Mouse (Mus musculus) erythroblast, embryonic 14.5 days (primary cell): ENCODE measurements around the gene Rnaseh2a. TPM values are rescaled to one million over a fixed set of nuclear protein-coding genes. Genes with fewer than 3 reads are reported as not detected.
A peak's percentile ranks its signal among the peaks of the same experiment; 100 is the strongest.

Experiments
- H3K27me3 ChIP-seq: 2 replicates; pipeline ENCODE4 v1.6.1; 2012; ENCODE audit warnings: inconsistent platforms; ENCODE audit not compliant: control insufficient read depth
- H3K36me3 ChIP-seq: 2 replicates; pipeline ENCODE4 v1.6.1; 2012; ENCODE audit warnings: mild to moderate bottlenecking, inconsistent platforms; ENCODE audit not compliant: control insufficient read depth
- H3K4me1 ChIP-seq: 2 replicates; pipeline ENCODE4 v1.6.1; 2012; ENCODE audit warnings: inconsistent platforms; ENCODE audit not compliant: control insufficient read depth
- H3K4me3 ChIP-seq: replicated peaks from 2 replicates; pipeline ENCODE3; 2012; ENCODE audit warnings: moderate library complexity, mild to moderate bottlenecking, inconsistent platforms
- H3K9me3 ChIP-seq: 2 replicates; pipeline ENCODE4 v1.6.1; 2012; ENCODE audit warnings: low read length, inconsistent platforms, mixed read lengths; ENCODE audit not compliant: control insufficient read depth
- GATA1 ChIP-seq: IDR thresholded peaks from 2 replicates; pipeline ENCODE4 v1.6.1; 2012; ENCODE audit warnings: low read length, inconsistent platforms, mixed read lengths
- TAL1 ChIP-seq: IDR thresholded peaks from 3 replicates; pipeline ENCODE4 v1.6.1; 2012; ENCODE audit warnings: low read length, inconsistent platforms, mixed read lengths
- polyA plus RNA-seq: library from polyadenylated mRNA; stranded (reverse); fragments of >175 nt; gene quantifications from 2 replicates; pipeline ENCODE4 v1.2.3, GENCODE M21; 2012

Rnaseh2a gene
- 162 and 179 TPM in 2 replicates for polyA plus RNA-seq

DNA sequence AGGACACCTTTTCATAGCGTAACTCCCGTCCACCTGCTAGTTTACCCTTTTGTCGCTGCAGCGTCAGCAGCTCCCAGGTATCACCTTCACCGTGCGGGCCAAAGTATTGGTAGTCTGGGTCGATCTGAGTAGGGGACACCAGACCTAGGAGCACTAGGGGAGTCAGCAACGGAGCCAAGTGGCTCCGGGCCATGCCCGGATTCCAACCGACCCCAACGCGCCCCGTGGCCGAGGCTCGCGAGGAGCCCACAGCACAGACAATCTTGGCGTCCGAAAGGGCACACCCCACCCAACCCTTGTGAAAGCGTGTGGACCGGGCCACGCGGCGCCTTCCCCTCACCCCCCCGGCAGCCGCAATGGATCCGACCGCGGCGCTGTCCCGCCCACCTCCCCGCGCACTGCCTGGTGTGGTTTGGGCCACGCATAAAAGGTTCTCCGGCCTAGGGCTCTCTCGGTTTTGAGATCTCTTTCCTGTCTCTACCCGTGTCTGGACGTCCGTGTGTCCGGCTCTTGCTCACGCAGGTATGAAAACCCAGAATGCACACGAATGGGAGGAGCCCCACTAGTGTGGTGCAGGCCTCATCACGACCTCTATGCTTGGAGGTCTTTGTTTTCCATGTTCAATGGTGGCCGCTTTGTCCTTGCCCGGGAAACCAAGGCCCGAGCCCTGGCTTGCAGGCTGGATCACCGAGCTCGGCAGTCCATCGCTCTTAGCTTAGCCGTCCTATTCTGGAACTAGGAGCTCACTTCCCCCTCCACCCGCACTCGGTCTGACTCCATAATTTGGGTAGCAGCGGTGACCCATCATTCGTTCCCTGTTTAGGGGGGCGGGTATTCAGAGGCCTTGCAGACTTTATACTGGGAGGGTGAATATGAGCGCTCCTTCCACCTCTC is at the start of gene Rnaseh2a, which contains the start of the genes Gm49661 and Prdx2:
Gene Rnaseh2a (minus strand): TSS at position 527 of the 894 bp plus-strand sequence.
Gene Gm49661 (minus strand): TSS at position 193 of the 894 bp plus-strand sequence.
Gene Prdx2 (plus strand): TSS at position 347 of the 894 bp plus-strand sequence.
- TF ChIP-seq TAL1 (no peak), GATA1 (no peak)
- Histone ChIP-seq H3K36me3 (peaks cover 67% of the 10 kb centered on the region), H3K4me3 (peak within 1 kb of the TSS; percentile 79), H3K27me3 (no peaks in the 10 kb centered on the region), H3K4me1 (peaks cover 80% of the 10 kb centered on the region), H3K9me3 (peaks cover 2% of the 10 kb centered on the region; the same call in 1 of the 2 replicates)

GRCm38 (mm10) chr8:85017209-85017608 is 47.6 kb upstream of the Rnaseh2a start:
- TF ChIP-seq TAL1 (no peak), GATA1 (no peak)
- peaks cover 26% of the 10 kb centered on the region for H3K27me3 ChIP-seq
- H3K4me1 ChIP-seq: peaks cover 12% of the 10 kb centered on the region
- no peaks in the 10 kb centered on the region for H3K9me3 ChIP-seq
- H3K36me3 ChIP-seq: peaks cover 53% of the 10 kb centered on the region
- H3K4me3 ChIP-seq: no peak overlapping the region

GRCm38 (mm10) chr8:85016724-85017123 is 47.2 kb upstream of the Rnaseh2a start:
- H3K4me1 ChIP-seq: peaks cover 12% of the 10 kb centered on the region
- H3K36me3 ChIP-seq: peaks cover 48% of the 10 kb centered on the region
- no peaks in the 10 kb centered on the region for H3K9me3 ChIP-seq
- H3K27me3 ChIP-seq: peaks cover 28% of the 10 kb centered on the region
- H3K4me3 ChIP-seq: no peak overlapping the region
- no peak for TF ChIP-seq TAL1
- TF ChIP-seq GATA1: no peak

GRCm38 (mm10) chr8:85014431-85014830 is 44.9 kb upstream of the Rnaseh2a start, which contains the start of gene Best2:
Best2 (minus strand) TSS chr8:85014531.
- Histone ChIP-seq H3K4me3 (no peak within 1 kb of the TSS), H3K4me1 (peaks cover 10% of the 10 kb centered on the region), H3K27me3 (peaks cover 45% of the 10 kb centered on the region), H3K9me3 (no peaks in the 10 kb centered on the region), H3K36me3 (peaks cover 26% of the 10 kb centered on the region)
- TF ChIP-seq TAL1 (no peak), GATA1 (no peak)

- H3K9me3 ChIP-seq: no peaks in the 10 kb centered on the region
- TF ChIP-seq TAL1: no peak
- peaks cover 15% of the 10 kb centered on the region for H3K36me3 ChIP-seq
- H3K27me3 ChIP-seq: peaks cover 54% of the 10 kb centered on the region
- H3K4me3 ChIP-seq: no peak overlapping the region
- H3K4me1 ChIP-seq: peaks cover 8% of the 10 kb centered on the region
Observed at GRCm38 (mm10) chr8:85013230-85013840, 43.8 kb upstream of the Rnaseh2a start.

- peaks cover 62% of the 10 kb centered on the region for H3K27me3 ChIP-seq
- no peak overlapping the region for H3K4me3 ChIP-seq
- H3K4me1 ChIP-seq: peaks cover 13% of the 10 kb centered on the region
- no peak for TF ChIP-seq TAL1
- no peak for TF ChIP-seq GATA1
- H3K36me3 ChIP-seq: no peaks in the 10 kb centered on the region
- H3K9me3 ChIP-seq: no peaks in the 10 kb centered on the region
Observed at GRCm38 (mm10) chr8:85011242-85011641, 41.7 kb upstream of the Rnaseh2a start.

DNA sequence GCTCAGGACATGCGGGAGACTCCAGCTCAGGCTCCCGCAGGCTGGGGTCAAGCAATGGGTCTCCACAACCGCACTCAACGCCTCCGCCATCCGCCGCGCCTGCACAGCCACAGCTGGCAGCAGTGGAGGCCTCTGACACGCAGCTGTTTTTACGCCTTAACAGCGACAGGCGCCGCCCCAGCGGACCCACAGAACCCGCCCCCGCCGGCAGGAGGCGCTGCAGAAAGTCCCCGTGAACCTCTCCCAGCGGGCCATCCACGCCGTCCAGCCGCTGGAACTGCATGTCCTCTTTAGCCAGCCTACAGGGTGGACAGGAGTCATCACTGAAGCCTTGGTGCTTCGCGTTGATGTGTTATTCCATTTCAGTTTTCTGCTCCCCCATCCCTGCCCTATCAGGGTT is 38.1 kb upstream of the Rnaseh2a start:
- H3K9me3 ChIP-seq: no peaks in the 10 kb centered on the region
- H3K27me3 ChIP-seq: peaks cover 40% of the 10 kb centered on the region
- no peak overlapping the region for H3K4me3 ChIP-seq
- peaks cover 2% of the 10 kb centered on the region; the same call in 1 of the 2 replicates for H3K36me3 ChIP-seq
- peaks cover 6% of the 10 kb centered on the region for H3K4me1 ChIP-seq
- no peak for TF ChIP-seq TAL1
- TF ChIP-seq GATA1: no peak

DNA sequence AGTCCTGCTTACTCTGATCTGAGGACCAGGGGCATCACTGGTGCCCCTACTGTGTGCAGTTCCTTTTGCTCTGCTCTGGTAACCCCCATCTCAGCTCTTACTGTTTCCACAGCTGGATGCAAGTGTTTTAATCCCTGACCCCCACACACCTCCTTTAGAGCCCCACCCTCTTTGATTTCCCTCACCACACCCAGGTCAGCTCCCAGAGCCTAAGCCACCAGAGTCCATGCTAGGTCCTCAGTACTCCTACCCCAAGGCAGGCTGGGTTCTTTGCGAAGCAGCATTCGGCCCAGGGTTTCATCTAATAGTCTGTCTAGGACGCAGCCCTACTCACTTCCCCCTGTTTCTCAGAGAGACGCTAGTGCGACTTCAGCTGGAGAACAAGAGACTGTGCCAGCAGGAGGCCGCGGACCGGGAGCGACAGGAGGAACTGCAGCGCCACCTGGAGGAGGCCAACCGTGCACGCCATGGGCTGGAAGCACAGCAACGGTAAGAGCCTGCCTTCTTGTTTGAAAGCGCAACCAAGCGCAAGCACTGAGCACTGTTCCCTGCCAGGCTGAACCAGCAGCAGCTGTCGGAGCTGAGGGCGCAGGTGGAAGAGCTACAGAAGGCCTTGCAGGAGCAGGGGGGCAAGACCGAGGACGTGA is 28.2 kb upstream of the Rnaseh2a start:
- no peak for TF ChIP-seq TAL1
- TF ChIP-seq GATA1: no peak
- Histone ChIP-seq H3K4me1 (peaks cover 20% of the 10 kb centered on the region), H3K27me3 (no peaks in the 10 kb centered on the region), H3K9me3 (no peaks in the 10 kb centered on the region), H3K4me3 (peak overlapping the region; percentile 14), H3K36me3 (peaks cover 17% of the 10 kb centered on the region)
